Mouse (Mus musculus): ENCODE data around the gene Tmigd3.

DNA sequence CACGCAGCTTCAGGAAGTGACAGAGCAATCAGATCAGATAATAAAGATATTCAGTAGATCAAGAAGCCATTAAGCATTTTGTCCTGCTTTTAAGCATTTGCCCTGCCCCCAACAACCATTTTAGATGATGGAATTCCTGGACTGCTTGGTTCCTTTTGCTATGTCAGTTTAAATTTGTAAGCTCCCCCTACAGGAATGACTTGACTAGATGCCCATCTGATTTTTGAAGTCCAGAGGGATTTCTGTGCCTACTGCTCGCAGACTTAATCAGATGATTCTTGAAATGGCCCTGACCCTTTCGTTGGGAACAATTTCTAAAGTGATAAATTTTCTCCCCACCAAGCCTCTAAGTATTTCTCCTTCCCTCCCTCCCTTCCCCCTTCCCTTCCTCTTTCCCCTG lies 1.9 kb downstream of the Tmigd3 start:
- TF ChIP-seq CTCF (IDR thresholded peaks at IDR 0.05; ENCODE audit: borderline replicate concordance, insufficient read depth, low read depth, low read length) (no peak), POLR2A (IDR thresholded peaks at IDR 0.05; ENCODE audit: borderline replicate concordance, insufficient read depth, low read length) (no peak)

All from cerebellum, adult 2 months (tissue).